Mouse (Mus musculus): ENCODE data around the gene Mymx. TPM values are rescaled to one million over a fixed set of nuclear protein-coding genes. Genes with fewer than 3 reads are reported as not detected.

Mymx gene
- polyA plus RNA-seq, 1 experiment = 6.4 TPM

- peaks cover 37% of the 10 kb centered on the region for H3K36me3 ChIP-seq (ENCODE audit: control insufficient read depth, insufficient read depth, low read length)
- H3K4me3 ChIP-seq (ENCODE audit: insufficient read depth, low read depth, low read length) = no peak overlapping the region
- 79% methylated on average over 4 of the region's 4 CpGs for WGBS
- peaks cover 10% of the 10 kb centered on the region; the same call in 1 of the 2 replicates for H3K4me1 ChIP-seq (ENCODE audit: control insufficient read depth, insufficient read depth, low read length)
- no peaks in the 10 kb centered on the region for H3K27me3 ChIP-seq (replicated peaks; ENCODE audit: control insufficient read depth, insufficient read depth, low read length)
- TF ChIP-seq POLR2A (IDR thresholded peaks at IDR 0.05; ENCODE audit: low read depth, low read length) = no peak
- TF ChIP-seq CTCF (conservative IDR thresholded peaks at IDR 0.05; ENCODE audit: insufficient read depth, insufficient read length, low read depth, low read length) = no peak
- H3K27ac ChIP-seq (ENCODE audit: insufficient read depth, low read depth, low read length) = no peak overlapping the region
- DNase-seq = no peak
Observed at GRCm38 (mm10) chr17:45569999-45570398, 31.9 kb downstream of the Mymx start.

GRCm38 (mm10) chr17:45568990-45569389 lies 32.9 kb downstream of the Mymx start:
- WGBS = 85% methylated on average over 12 of the region's 12 CpGs
- no peak overlapping the region for H3K4me3 ChIP-seq (ENCODE audit: insufficient read depth, low read depth, low read length)
- no peak for DNase-seq
- no peaks in the 10 kb centered on the region for H3K27me3 ChIP-seq (replicated peaks; ENCODE audit: control insufficient read depth, insufficient read depth, low read length)
- H3K4me1 ChIP-seq (ENCODE audit: control insufficient read depth, insufficient read depth, low read length) = peaks cover 7% of the 10 kb centered on the region; the same call in 1 of the 2 replicates
- TF ChIP-seq CTCF (conservative IDR thresholded peaks at IDR 0.05; ENCODE audit: insufficient read depth, insufficient read length, low read depth, low read length) (no peak), POLR2A (IDR thresholded peaks at IDR 0.05; ENCODE audit: low read depth, low read length) (no peak)
- H3K36me3 ChIP-seq (ENCODE audit: control insufficient read depth, insufficient read depth, low read length) = peaks cover 37% of the 10 kb centered on the region
- no peak overlapping the region for H3K27ac ChIP-seq (ENCODE audit: insufficient read depth, low read depth, low read length)

GRCm38 (mm10) chr17:45567162-45567601 lies 34.7 kb downstream of the Mymx start:
- Histone ChIP-seq H3K27ac (ENCODE audit: insufficient read depth, low read depth, low read length) (0 out of 2 replicates have a peak overlapping the region, but pooled peaks have one; percentile 17), H3K4me1 (ENCODE audit: control insufficient read depth, insufficient read depth, low read length) (peaks cover 7% of the 10 kb centered on the region; the same call in 1 of the 2 replicates)

GRCm38 (mm10) chr17:45566360-45567161 lies 35.3 kb downstream of the Mymx start:
- WGBS = 68% methylated on average over 18 of the region's 18 CpGs
- TF ChIP-seq CTCF (conservative IDR thresholded peaks at IDR 0.05; ENCODE audit: insufficient read depth, insufficient read length, low read depth, low read length) (no peak), POLR2A (IDR thresholded peaks at IDR 0.05; ENCODE audit: low read depth, low read length) (no peak)
- 0 out of 2 replicates have a peak overlapping the region, but pooled peaks have one; percentile 17 for H3K27ac ChIP-seq (ENCODE audit: insufficient read depth, low read depth, low read length)
- peaks cover 37% of the 10 kb centered on the region for H3K36me3 ChIP-seq (ENCODE audit: control insufficient read depth, insufficient read depth, low read length)
- no peak overlapping the region for H3K4me3 ChIP-seq (ENCODE audit: insufficient read depth, low read depth, low read length)
- no peak for DNase-seq
- H3K4me1 ChIP-seq (ENCODE audit: control insufficient read depth, insufficient read depth, low read length) = peaks cover 7% of the 10 kb centered on the region; the same call in 1 of the 2 replicates
- no peaks in the 10 kb centered on the region for H3K27me3 ChIP-seq (replicated peaks; ENCODE audit: control insufficient read depth, insufficient read depth, low read length)

More at GRCm38 (mm10) chr17:45567162-45567601, 34.7 kb downstream of the Mymx start:
- no peaks in the 10 kb centered on the region for H3K27me3 ChIP-seq (replicated peaks; ENCODE audit: control insufficient read depth, insufficient read depth, low read length)
- no peak overlapping the region for H3K4me3 ChIP-seq (ENCODE audit: insufficient read depth, low read depth, low read length)
- 42% methylated on average over 4 of the region's 4 CpGs for WGBS
- DNase-seq = no peak
- TF ChIP-seq POLR2A (IDR thresholded peaks at IDR 0.05; ENCODE audit: low read depth, low read length) (peak; percentile 3), CTCF (conservative IDR thresholded peaks at IDR 0.05; ENCODE audit: insufficient read depth, insufficient read length, low read depth, low read length) (no peak)
- H3K36me3 ChIP-seq (ENCODE audit: control insufficient read depth, insufficient read depth, low read length) = peaks cover 37% of the 10 kb centered on the region

GRCm38 (mm10) chr17:45566031-45566359 lies 35.9 kb downstream of the Mymx start:
- H3K4me3 ChIP-seq (ENCODE audit: insufficient read depth, low read depth, low read length) = no peak overlapping the region
- DNase-seq = no peak
- no peaks in the 10 kb centered on the region for H3K27me3 ChIP-seq (replicated peaks; ENCODE audit: control insufficient read depth, insufficient read depth, low read length)
- TF ChIP-seq CTCF (conservative IDR thresholded peaks at IDR 0.05; ENCODE audit: insufficient read depth, insufficient read length, low read depth, low read length) = no peak
- TF ChIP-seq POLR2A (IDR thresholded peaks at IDR 0.05; ENCODE audit: low read depth, low read length) = no peak
- H3K27ac ChIP-seq (ENCODE audit: insufficient read depth, low read depth, low read length) = no peak overlapping the region
- peaks cover 2% of the 10 kb centered on the region; the same call in 1 of the 2 replicates for H3K4me1 ChIP-seq (ENCODE audit: control insufficient read depth, insufficient read depth, low read length)
- WGBS = 84% methylated on average over 1 of the region's 1 CpGs
- peaks cover 32% of the 10 kb centered on the region for H3K36me3 ChIP-seq (ENCODE audit: control insufficient read depth, insufficient read depth, low read length)

- peaks cover 26% of the 10 kb centered on the region for H3K36me3 ChIP-seq (ENCODE audit: control insufficient read depth, insufficient read depth, low read length)
- H3K27ac ChIP-seq (ENCODE audit: insufficient read depth, low read depth, low read length) = no peak overlapping the region
- DNase-seq = no peak
- H3K4me3 ChIP-seq (ENCODE audit: insufficient read depth, low read depth, low read length) = no peak overlapping the region
- WGBS = 91% methylated on average over 11 of the region's 11 CpGs
- TF ChIP-seq CTCF (conservative IDR thresholded peaks at IDR 0.05; ENCODE audit: insufficient read depth, insufficient read length, low read depth, low read length) (no peak), POLR2A (IDR thresholded peaks at IDR 0.05; ENCODE audit: low read depth, low read length) (no peak)
- no peaks in the 10 kb centered on the region; the same call in 1 of the 2 replicates for H3K4me1 ChIP-seq (ENCODE audit: control insufficient read depth, insufficient read depth, low read length)
- H3K27me3 ChIP-seq (replicated peaks; ENCODE audit: control insufficient read depth, insufficient read depth, low read length) = no peaks in the 10 kb centered on the region
Observed at GRCm38 (mm10) chr17:45565103-45565502, 36.8 kb downstream of the Mymx start.

GRCm38 (mm10) chr17:45564531-45565084 lies 37.3 kb downstream of the Mymx start:
- H3K27me3 ChIP-seq (replicated peaks; ENCODE audit: control insufficient read depth, insufficient read depth, low read length) = no peaks in the 10 kb centered on the region
- TF ChIP-seq POLR2A (IDR thresholded peaks at IDR 0.05; ENCODE audit: low read depth, low read length) = no peak
- TF ChIP-seq CTCF (conservative IDR thresholded peaks at IDR 0.05; ENCODE audit: insufficient read depth, insufficient read length, low read depth, low read length) = no peak
- 11% methylated on average over 18 of the region's 18 CpGs for WGBS
- H3K4me1 ChIP-seq (ENCODE audit: control insufficient read depth, insufficient read depth, low read length) = no peaks in the 10 kb centered on the region; the same call in 1 of the 2 replicates
- peak overlapping the region; percentile 83 for H3K4me3 ChIP-seq (ENCODE audit: insufficient read depth, low read depth, low read length)
- no peak for DNase-seq
- peaks cover 21% of the 10 kb centered on the region for H3K36me3 ChIP-seq (ENCODE audit: control insufficient read depth, insufficient read depth, low read length)
- peak overlapping the region; percentile 50; the same call in 1 of the 2 replicates for H3K27ac ChIP-seq (ENCODE audit: insufficient read depth, low read depth, low read length)
